Mouse (Mus musculus) forebrain, embryonic 10.5 days (tissue): Measurements from ENCODE around the gene Wdr27. TPM values are rescaled to one million over a fixed set of nuclear protein-coding genes. Genes with fewer than 3 reads are reported as not detected.
A peak's percentile ranks its signal among the peaks of the same experiment; 100 is the strongest.
"Not testable (repeated sequence)": the region's sequence is repeated elsewhere in the genome, so short reads cannot be mapped to it uniquely, and the experiment has no call there.

ENCODE experiments used
- DNase-seq: peaks from one replicate; pipeline ENCODE4 v3.0.0-alpha.2; 2017; ENCODE audit warnings: low spot score; ENCODE audit errors: extremely low spot score
- H3K27ac ChIP-seq: fragments of 300-500 bp; sonication (generic); 2 replicates; pipeline ENCODE4 v1.5.1; 2016; ENCODE audit warnings: mild to moderate bottlenecking
- H3K27me3 ChIP-seq: fragments of 300-500 bp; sonication (generic); 2 replicates; pipeline ENCODE4 v1.6.1; 2016; ENCODE audit warnings: mild to moderate bottlenecking; ENCODE audit not compliant: poor library complexity, severe bottlenecking
- H3K36me3 ChIP-seq: fragments of 300-500 bp; sonication (generic); replicated peaks from 2 replicates; pipeline ENCODE4 v1.6.1; 2016; ENCODE audit warnings: mild to moderate bottlenecking, moderate library complexity
- H3K4me1 ChIP-seq: fragments of 300-500 bp; sonication (generic); 2 replicates; pipeline ENCODE4 v1.6.1; 2016
- H3K4me3 ChIP-seq: fragments of 300-500 bp; sonication (generic); 2 replicates; pipeline ENCODE4 v1.5.1; 2016; ENCODE audit warnings: mild to moderate bottlenecking, moderate library complexity
- H3K9me3 ChIP-seq: fragments of 300-500 bp; sonication (generic); 2 replicates; pipeline ENCODE4 v1.6.1; 2016; ENCODE audit warnings: mild to moderate bottlenecking, moderate library complexity
- WGBS: fragments of 180-500 bp; shearing (Covaris S2); methylation state at CpG from one replicate; pipeline ENCODE4 v1.1.7; 2016; 5-methylcytosine and 5-hydroxymethylcytosine counted together
- polyA plus RNA-seq: library from polyadenylated mRNA; unstranded; fragments of >200 nt; fragmentation: Nextera tagmentation; extraction: Ambion mirVana; gene quantifications from 2 replicates; pipeline ENCODE4 v1.2.1, GENCODE M21; 2016

Gene Wdr27
- polyA plus RNA-seq, 1 experiment from 2014 or later = 5.1 TPM

- 89% methylated on average over 4 of the region's 4 CpGs for WGBS
- H3K27ac ChIP-seq = no peak overlapping the region
- no peaks in the 10 kb centered on the region for H3K36me3 ChIP-seq
- no peak overlapping the region for H3K4me3 ChIP-seq
- no peaks in the 10 kb centered on the region for H3K27me3 ChIP-seq
- H3K9me3 ChIP-seq = no peaks in the 10 kb centered on the region
- no peaks in the 10 kb centered on the region for H3K4me1 ChIP-seq
- DNase-seq = no peak
Measured at GRCm38 (mm10) chr17:14914401-14914800, 28.6 kb downstream of the Wdr27 start.

- no peaks in the 10 kb centered on the region for H3K36me3 ChIP-seq
- H3K4me1 ChIP-seq = no peaks in the 10 kb centered on the region
- DNase-seq = no peak
- no peaks in the 10 kb centered on the region for H3K27me3 ChIP-seq
- 88% methylated on average over 8 of the region's 8 CpGs for WGBS
- no peak overlapping the region for H3K4me3 ChIP-seq
- H3K27ac ChIP-seq = no peak overlapping the region
- H3K9me3 ChIP-seq = no peaks in the 10 kb centered on the region
Measured at GRCm38 (mm10) chr17:14912981-14913380, 30.0 kb downstream of the Wdr27 start.

- DNase-seq = no peak
- 50% methylated on average over 6 of the region's 6 CpGs for WGBS
- no peaks in the 10 kb centered on the region for H3K36me3 ChIP-seq
- no peaks in the 10 kb centered on the region for H3K9me3 ChIP-seq
- no peaks in the 10 kb centered on the region for H3K4me1 ChIP-seq
- no peak overlapping the region for H3K27ac ChIP-seq
- H3K27me3 ChIP-seq = no peaks in the 10 kb centered on the region
- H3K4me3 ChIP-seq = no peak overlapping the region
Measured at GRCm38 (mm10) chr17:14912420-14912819, 30.5 kb downstream of the Wdr27 start.

GRCm38 (mm10) chr17:14910771-14911170 lies 32.2 kb downstream of the Wdr27 start:
- Histone ChIP-seq H3K36me3 (no peaks in the 10 kb centered on the region), H3K4me1 (no peaks in the 10 kb centered on the region), H3K9me3 (no peaks in the 10 kb centered on the region), H3K4me3 (no peak overlapping the region), H3K27me3 (no peaks in the 10 kb centered on the region), H3K27ac (no peak overlapping the region)
- WGBS = 95% methylated on average over 5 of the region's 5 CpGs
- DNase-seq = no peak

- no peak overlapping the region for H3K4me3 ChIP-seq
- H3K9me3 ChIP-seq = no peaks in the 10 kb centered on the region
- 92% methylated on average over 5 of the region's 5 CpGs for WGBS
- H3K4me1 ChIP-seq = no peaks in the 10 kb centered on the region
- no peak overlapping the region for H3K27ac ChIP-seq
- H3K36me3 ChIP-seq = no peaks in the 10 kb centered on the region
- DNase-seq = no peak
- no peaks in the 10 kb centered on the region for H3K27me3 ChIP-seq
Measured at GRCm38 (mm10) chr17:14909331-14909730, 33.6 kb downstream of the Wdr27 start.

GRCm38 (mm10) chr17:14907136-14907535 lies 35.8 kb downstream of the Wdr27 start:
- Histone ChIP-seq H3K9me3 (no peaks in the 10 kb centered on the region), H3K27ac (no peak overlapping the region), H3K36me3 (no peaks in the 10 kb centered on the region), H3K4me1 (no peaks in the 10 kb centered on the region), H3K4me3 (no peak overlapping the region), H3K27me3 (no peaks in the 10 kb centered on the region)
- no peak for DNase-seq
- 84% methylated on average over 12 of the region's 12 CpGs for WGBS

GRCm38 (mm10) chr17:14906611-14907010 lies 36.3 kb downstream of the Wdr27 start:
- no peak for DNase-seq
- no peaks in the 10 kb centered on the region for H3K36me3 ChIP-seq
- no peaks in the 10 kb centered on the region for H3K4me1 ChIP-seq
- H3K4me3 ChIP-seq = no peak overlapping the region
- H3K27ac ChIP-seq = no peak overlapping the region
- WGBS = 38% methylated on average over 1 of the region's 1 CpGs
- H3K27me3 ChIP-seq = no peaks in the 10 kb centered on the region
- no peaks in the 10 kb centered on the region for H3K9me3 ChIP-seq

- Histone ChIP-seq H3K4me3 (no peak overlapping the region), H3K4me1 (no peaks in the 10 kb centered on the region), H3K36me3 (no peaks in the 10 kb centered on the region), H3K27me3 (no peaks in the 10 kb centered on the region), H3K27ac (peak overlapping the region; percentile 65; the same call in 1 of the 2 replicates), H3K9me3 (no peaks in the 10 kb centered on the region)
- DNase-seq = peak; percentile 59
- 57% methylated on average over 7 of the region's 7 CpGs for WGBS
Measured at GRCm38 (mm10) chr17:14904637-14905265, 38.2 kb downstream of the Wdr27 start.

- no peaks in the 10 kb centered on the region for H3K4me1 ChIP-seq
- no peak overlapping the region for H3K4me3 ChIP-seq
- 87% methylated on average over 6 of the region's 6 CpGs for WGBS
- no peaks in the 10 kb centered on the region for H3K9me3 ChIP-seq
- H3K27me3 ChIP-seq = no peaks in the 10 kb centered on the region
- no peaks in the 10 kb centered on the region for H3K36me3 ChIP-seq
- DNase-seq = no peak
- no peak overlapping the region for H3K27ac ChIP-seq
Measured at GRCm38 (mm10) chr17:14904206-14904605, 38.8 kb downstream of the Wdr27 start.

- Histone ChIP-seq H3K27ac (no peak overlapping the region), H3K4me3 (no peak overlapping the region), H3K27me3 (no peaks in the 10 kb centered on the region), H3K9me3 (no peaks in the 10 kb centered on the region), H3K4me1 (no peaks in the 10 kb centered on the region), H3K36me3 (no peaks in the 10 kb centered on the region)
- 89% methylated on average over 3 of the region's 3 CpGs for WGBS
- DNase-seq = peak; percentile 12
Measured at GRCm38 (mm10) chr17:14903212-14903611, 39.7 kb downstream of the Wdr27 start.

GRCm38 (mm10) chr17:14898972-14899371 lies 44.0 kb downstream of the Wdr27 start:
- H3K4me3 ChIP-seq = no peak overlapping the region
- H3K27me3 ChIP-seq = no peaks in the 10 kb centered on the region
- no peaks in the 10 kb centered on the region for H3K36me3 ChIP-seq
- H3K27ac ChIP-seq = no peak overlapping the region
- no peaks in the 10 kb centered on the region for H3K4me1 ChIP-seq
- no peaks in the 10 kb centered on the region for H3K9me3 ChIP-seq
- 80% methylated on average over 1 of the region's 1 CpGs for WGBS
- peak; percentile 9 for DNase-seq

- not testable (repeated sequence) for H3K9me3 ChIP-seq, H3K4me1 ChIP-seq, H3K4me3 ChIP-seq, H3K36me3 ChIP-seq, H3K27ac ChIP-seq, H3K27me3 ChIP-seq, DNase-seq
Measured at GRCm38 (mm10) chr17:14895058-14895457, 47.9 kb downstream of the Wdr27 start.

GRCm38 (mm10) chr17:14886933-14887332 lies 56.0 kb downstream of the Wdr27 start:
- WGBS = 74% methylated on average over 2 of the region's 2 CpGs
- DNase-seq = no peak

More at GRCm38 (mm10) chr17:14886933-14887332, 56.0 kb downstream of the Wdr27 start:
- Histone ChIP-seq H3K4me1 (no peaks in the 10 kb centered on the region), H3K36me3 (no peaks in the 10 kb centered on the region), H3K27ac (no peak overlapping the region), H3K4me3 (no peak overlapping the region), H3K9me3 (no peaks in the 10 kb centered on the region), H3K27me3 (no peaks in the 10 kb centered on the region)
